Mouse (Mus musculus) right cerebral cortex, postnatal 4 days (tissue): ENCODE measurements around the gene Slc25a28.

Experiments
- DNase-seq: peaks from one replicate; pipeline ENCODE4 v3.0.0-alpha.2; 2022

Gene Slc25a28

DNA sequence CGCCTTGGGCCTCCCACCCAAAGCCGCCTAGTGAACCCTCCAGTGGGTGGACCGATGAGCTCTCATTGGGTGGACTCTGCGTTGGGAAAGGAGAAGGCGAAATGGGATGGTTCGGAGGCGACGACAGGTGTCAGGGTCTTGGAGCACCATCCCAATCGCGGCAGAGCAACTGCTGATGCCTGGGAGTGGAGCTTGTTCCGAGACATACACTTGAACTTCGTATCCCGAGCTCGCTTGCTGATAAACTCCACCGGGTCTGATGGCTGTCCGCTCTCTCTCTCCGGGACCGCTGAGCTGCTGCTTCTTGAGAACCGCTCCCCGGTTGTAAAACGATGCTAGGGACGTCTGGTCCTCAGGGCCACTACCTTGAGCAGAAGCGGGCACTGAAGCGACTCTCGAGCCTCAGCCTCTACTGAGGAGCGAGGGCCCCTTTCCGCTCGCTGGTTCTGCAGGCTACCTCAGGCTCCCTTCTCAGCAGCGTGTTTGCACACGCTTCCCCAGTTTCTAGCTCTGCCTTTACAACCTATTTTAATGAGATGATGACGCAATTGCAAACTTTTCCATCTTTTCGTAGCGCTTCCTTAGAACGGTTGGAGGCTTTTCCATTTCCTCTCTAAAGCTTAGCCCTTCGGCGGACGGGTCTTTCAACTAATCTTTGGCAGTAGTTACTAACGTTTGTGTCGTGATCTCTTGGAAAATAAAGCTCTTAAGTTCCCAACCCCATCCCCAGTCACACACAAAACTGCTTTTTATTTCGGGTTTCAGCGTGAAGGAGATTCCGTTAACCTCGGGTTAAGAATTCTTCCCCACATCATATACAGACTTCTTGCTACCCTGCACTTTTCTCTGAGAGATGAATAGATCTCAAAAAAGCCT, 1.1 kb upstream of the Slc25a28 start:
- DNase-seq, result peak; percentile 42

DNA sequence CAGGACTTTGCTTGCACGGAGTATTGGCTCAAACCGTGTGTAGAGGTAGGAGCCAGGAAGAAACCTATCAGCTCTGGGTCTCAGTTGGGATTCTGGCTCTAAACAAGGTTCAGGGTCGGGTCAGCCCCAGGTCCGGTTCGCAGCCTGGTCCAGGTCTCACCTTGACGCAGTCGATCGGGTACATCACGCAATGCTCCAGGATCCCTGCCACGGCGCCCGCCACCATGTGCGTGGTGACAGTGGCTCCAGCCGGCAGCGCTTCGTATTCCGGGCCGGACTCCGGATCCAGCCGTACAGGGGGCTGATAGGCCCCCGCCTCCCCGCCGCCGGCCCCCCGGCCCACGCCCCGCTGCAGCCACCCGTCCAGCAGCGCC, 378 bp downstream of the Slc25a28 start:
- DNase-seq, result peak; percentile 52

DNA sequence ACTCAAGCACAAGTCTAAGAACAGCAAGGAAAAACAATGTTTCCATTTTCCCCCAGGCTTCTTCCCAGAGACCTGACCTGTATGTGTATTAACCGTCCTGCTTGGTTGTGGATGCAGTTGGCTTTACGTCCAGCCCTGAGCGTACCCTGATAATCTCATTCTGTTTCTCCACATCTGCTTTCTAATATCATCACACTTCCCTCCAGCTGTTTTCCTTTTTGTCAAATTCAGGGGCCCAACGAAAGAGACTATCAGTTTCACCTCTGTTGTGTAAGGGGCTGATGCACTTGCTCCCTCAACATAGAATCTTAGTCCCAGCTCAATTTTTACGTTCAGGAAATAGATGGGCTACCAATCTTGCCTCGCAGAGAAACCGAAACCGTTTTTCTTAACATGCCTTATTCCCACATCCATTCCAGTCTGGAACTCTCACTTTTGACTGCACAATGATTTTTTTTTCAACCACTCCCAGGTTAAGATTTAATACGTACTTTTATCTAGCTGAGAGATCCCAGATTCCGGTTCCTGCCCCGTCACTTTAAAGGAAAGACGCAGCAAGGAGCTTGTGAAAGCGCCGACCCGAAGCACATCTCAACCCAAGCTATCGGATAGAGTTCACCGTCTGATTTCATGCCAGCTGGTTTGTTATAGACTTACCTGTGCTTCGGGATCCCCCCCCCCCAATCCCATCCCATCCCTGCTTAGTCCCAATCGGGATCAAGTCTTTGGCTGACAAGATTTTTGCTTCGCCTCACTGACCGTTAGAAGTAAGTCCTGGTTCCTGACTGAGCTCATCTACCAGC, 967 bp downstream of the Slc25a28 start:
- no peak for DNase-seq

DNA sequence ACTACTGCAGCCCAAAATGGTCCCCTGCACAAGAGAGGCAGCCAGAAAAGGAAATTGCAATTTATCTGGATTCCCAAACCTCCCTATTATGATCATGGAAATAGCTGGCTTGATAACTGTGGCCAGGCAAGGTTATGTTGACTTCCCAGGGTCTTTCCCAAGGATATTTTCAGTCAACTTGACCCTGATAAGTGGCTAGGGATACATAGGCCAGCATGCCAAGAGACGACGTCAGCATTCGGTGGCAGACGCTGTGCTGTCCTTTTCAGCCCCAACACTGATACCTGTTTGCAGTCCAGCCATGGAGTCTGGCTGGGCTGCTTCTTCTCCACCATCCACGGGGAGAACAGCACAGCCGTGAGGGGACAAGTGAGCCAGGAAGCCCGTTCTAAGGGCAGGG, 3.6 kb downstream of the Slc25a28 start:
- no peak for DNase-seq

DNA sequence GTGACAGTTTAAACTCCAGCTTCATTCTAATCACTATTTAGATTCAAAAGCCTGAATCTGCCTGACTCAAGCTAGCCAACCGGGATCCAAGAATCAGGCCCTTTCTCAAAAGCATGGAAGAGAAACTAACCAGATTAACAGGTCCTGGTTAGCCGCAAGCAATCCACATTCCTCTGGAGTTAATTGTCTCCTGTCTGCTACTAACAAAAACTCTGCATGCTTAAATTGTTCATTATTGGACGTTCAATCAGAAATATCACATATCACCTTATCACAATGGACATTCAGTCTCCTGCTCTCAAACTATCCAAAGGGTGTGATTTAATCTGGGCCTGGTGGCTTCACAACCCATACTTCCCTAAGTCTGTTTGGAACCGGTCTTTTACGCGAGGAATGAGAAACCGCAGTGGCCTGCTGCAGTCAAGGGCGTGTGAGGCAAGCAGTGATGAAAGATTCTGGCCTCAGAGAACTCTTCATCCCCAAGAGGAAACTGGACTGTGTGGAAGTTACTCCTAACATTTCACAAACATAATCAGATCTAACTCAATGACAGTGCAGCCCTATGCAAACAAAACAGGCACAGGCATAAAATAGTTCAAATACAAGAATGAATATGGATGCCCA, 5.4 kb downstream of the Slc25a28 start:
- no peak for DNase-seq

DNA sequence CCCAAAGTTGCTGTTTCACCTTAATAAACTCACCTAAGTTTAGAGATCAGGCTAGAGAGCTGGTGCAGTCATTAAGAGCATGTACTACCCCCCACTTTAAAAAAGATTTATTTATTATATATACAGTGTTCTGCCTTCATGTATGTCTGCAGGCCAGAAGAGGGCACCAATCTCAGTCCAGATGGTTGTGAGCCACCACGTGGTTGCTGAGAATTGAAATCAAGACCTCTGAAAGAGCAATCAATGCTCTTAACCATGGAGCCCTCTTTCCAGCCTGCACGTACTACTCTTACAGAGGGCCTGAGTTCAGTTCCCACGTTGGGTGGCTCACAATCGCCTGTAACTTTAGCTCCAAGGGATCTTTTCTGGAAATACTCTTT, 7.3 kb downstream of the Slc25a28 start:
- no peak for DNase-seq

DNA sequence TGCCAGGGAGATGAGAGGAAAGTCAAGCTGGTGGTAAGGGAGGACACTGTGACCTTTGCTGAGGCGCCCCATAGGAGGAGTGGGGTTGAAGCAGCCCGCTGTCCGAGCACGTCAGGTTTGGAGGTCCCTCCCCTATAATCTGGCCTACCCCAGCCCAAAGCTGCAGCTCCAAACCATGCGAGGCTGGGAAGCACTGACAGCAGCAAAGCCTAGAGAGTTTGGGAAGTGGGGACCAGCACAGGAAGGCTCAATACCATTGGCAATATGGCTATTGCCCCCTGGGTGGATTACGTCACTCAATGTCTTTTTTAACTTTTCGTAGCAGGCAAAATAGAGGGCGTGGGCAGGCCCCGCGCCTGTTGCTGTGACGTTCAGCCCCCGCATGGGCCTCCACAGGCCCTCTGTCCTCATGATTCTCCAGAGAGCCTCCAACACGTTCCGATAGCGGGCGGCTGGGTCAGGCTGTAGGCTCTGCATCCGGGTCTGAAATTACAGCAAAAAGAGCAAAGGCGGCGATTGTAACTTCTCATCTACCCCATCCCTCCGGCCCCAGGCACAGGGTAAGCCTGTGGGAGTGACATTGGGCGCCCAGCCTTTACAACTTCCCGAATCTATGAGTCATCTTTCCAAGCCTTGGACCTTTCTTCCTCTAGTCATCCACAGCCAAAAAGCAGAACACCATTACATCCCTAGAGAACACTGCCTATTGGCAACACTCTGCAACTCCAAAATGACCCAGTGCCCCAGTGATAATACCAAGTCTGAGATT, 7.8 kb downstream of the Slc25a28 start:
- DNase-seq, result no peak

DNA sequence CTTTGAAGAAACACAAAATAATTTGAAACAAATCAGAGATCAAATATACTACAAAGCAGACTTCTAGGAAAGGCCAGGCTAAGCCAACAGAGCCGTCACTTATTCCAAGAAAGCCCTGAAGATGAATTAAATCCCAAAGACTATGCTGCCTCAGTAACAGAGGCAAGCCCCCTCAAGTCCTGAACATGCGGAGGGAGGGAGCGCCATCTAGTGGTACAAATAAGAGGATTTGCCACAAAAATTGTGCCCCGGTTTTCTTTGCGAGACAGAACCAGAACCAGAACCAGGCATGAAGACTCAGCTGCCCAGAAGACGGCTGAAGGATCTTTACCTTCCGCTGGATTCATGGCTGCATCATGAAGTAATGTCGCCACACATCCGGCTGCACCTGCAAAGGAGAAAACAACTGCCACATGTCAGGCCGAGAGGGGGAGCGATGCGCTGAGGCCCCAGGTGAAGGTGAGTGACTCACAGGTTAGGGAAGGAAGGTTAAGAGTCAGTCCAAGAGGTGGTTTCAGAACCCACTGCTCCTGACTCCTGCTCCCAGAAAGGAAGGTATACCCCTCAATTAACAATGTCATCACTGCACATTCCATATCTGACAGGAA, 9.1 kb downstream of the Slc25a28 start:
- DNase-seq, result peak; percentile 41

DNA sequence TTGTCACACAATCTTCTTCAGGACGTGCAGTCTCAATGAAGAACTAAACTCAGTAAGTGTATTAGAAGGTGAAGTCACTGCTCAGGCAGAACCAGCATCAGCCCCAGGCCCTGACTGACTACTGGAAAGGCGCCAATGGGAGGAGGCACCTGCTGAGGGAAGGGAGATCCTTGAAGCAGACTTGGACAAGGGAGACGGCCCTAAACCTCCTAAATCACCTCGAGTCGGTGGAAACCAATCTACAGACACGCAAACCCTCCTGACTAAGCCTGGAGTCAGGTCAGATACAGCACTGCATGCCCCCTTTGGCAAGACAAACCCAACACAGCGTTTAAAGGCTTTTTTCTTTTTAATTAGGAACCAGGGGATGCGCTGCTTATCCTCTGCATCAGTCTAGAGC, 11.2 kb downstream of the Slc25a28 start:
- no peak for DNase-seq

DNA sequence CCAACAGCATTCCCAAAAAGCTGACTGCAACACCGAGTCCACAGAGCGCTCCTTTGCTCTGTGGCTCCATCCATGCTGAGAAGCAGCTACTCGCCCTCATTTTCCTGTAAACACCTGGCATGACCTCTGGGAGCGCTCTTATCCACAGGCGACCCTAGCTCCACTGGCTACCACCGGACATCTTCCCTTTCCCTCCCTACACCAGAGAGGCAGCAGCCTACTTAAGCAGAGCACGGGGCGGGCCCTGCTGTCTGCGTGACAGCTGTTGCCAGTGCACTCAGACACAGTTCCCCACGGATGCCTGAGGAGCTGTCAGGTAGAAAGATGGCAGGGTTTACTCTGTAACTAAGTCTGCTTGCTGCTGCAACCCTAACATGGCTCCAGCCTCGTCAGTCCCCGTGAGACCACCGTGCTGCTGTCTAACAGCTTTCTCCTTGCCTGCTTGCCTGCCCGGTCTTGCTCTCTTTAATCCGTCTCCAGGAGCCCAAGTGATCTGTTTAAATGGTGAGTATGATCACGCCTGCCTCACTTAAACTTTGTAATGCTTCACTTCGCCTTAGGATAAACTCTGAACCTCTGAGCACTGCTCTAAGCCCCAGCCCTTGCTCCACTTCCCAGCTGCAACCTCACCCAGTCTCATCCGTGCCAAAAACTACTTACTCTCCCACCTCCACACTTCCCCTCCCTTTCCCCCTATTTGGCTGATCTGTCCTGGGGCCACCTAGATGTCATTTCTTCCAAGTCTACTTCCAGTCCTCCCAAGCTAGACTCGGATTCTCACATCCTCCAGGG, 12.3 kb downstream of the Slc25a28 start:
- DNase-seq, result no peak

DNA sequence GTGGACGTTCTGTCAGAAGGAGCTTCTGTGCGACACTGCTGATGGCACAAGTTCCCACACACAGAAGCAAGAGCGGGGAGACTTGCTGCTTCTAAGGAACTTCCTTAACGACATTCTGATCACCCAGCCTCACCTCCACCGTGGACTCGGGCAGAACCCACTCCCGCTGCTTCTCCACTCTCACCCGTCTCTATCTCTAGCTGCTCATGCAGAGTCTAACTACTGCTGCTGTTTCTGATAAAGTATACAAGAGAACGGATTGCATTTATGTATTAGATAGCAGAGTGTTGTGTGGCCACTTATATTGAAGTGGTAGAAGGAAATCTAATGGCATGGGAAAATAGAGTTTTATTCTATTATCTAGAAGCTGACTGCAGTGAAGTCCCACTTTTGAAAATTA, 13.9 kb downstream of the Slc25a28 start:
- no peak for DNase-seq

DNA sequence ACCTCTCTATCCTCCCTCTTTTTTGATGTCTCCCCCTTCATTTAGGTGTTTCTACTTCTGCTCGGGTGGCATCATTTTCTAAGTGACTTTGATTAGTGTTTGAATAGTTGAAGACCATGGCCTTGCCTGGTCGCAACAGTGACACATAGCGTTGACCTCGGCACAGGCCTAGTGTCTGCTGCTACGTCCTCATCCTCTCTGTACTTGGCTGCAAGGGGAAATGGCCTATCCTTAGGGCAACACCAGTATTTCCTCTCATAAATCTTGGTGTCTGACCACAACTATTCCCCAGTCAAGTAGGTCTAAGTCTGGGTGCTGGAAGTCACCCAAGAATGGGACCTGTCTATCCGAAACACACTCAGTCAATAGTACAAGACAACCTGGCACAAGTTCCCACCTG, 15.0 kb downstream of the Slc25a28 start:
- DNase-seq, result no peak

DNA sequence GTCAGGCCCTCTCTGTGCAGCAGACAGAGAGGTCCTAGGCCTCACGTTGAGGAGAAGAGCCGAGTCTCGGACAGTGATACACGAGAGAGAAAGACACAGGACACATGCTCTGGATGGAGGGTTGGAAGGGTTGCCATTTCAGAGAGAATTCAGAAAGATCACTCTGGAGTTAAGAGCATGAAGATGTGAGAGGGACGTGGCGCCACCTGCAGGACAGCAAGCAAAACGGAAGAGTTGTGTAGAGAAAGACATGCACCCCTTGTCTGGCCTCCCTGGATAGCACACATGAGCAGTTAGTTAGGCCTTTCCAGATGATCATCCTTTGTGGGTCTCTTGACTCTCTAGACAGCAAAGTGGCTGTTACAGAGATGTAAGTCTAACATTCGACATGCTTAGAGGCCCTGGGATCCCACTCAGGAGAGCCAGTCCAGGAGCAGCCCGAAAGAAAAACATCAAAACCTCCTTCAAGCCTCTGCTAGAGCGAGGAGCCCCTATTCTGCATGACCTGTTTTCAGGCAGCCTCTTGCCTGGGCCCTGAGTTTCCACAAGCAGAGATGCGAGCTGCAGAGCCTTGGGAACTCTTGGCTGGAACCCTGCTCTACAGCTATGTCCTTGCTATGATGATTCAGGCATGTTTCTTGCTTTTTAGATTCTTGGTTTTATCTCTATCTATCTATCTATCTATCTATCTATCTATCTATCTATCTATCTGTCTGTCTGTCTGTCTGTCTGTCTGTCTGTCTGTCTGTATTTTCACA, 18.8 kb downstream of the Slc25a28 start:
- DNase-seq, result peak; percentile 84

DNA sequence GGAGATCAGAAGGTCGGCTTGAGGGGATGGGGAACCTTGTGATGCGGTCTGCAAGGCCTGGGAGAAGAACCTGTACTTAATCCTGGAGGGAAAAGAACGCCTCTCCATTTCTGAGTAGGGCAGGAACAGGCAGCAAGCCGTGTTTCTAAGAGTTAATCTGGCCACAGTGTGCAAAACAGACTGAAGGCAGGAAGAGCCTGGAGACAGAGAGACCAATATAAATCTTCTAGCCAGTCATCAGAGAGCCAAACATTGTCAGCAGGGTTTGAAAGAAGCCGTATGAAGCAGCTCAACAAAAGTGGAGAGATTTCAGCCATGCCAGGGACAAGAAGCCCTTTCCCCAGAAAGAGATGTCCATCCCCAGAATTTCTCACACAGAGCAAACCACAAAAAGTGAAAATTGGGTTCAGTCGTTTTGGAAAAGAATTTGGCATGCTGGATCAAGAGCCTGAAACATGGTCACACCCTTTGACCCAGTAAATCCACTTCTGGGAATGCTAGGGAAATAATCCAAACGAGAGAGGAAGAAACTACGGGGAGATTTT, 23.4 kb downstream of the Slc25a28 start:
- no peak for DNase-seq

DNA sequence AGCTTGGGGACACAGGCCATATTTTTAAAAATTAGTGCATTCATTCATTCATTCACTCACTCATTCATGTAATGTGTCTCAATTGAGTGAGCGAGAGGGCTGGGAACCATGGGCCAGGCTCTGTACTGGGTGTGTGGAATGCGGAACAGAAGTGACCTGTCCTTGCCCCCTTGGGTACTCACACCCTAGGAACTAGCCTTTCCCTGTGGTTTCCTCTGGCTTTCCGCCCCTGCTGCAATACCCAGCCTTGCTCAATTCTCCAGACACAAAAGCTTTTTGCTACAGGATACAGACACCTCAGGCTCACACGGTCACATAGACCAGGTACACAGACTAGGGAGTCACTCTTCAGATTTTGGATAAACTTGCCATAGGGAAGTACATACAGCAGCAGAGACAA, 26.3 kb downstream of the Slc25a28 start:
- DNase-seq, result no peak

DNA sequence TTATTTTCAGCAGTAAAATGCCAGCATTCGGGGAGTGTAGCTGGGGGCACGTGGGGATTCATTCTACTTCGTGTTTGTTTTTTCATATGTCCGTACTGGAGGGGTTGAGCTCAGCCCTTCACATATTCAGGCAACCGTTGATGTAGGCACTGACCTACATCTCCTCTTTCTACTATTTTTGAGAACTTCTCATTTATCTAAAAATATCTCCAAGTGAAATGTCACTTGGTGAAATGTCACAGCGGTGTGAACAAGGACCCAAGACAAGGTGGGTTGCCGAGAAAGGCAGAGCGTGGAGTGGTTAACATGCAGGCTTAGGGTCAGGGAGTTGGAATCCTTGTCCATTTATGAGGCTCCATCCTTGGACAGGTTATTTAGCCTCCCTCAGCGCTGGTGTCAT, 27.4 kb downstream of the Slc25a28 start:
- no peak for DNase-seq

DNA sequence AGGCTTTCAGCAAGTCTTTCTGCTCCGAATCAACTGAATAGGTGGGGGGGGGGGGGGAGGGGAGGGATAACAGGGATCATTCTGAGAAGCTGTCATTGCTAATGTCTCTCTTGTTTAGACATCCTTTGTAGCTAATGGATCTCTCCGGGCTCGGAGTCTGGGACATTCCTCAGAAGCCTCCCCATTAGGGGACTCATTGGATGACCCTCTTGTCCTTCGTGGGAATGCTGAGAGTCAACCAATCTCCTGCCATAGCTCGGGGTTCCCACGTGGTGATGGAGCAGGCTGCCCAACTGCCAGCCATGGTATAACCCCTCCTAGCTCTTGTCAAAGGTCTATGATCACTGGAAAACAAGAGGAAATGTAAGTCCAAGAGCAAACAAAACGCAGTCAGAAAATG, 27.8 kb downstream of the Slc25a28 start:
- DNase-seq, result no peak

DNA sequence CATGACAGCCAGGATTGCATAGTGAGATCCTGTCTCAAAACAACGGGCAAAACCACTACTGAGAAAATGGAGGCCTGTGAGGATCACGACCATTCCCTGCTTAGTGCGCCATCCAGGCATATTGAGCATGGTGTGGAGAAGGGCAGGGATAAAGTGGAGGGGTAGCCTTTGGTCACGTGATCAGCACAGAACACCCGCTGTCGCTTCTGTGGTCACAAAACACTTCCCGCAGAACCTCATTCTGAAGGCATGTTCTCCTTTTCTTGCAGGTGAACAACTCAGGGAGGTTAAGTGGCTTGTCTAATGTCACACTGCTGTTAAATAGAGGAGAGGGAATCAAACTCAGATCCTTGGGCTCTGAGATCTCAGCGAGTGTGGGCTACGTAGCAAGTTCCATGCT, 29.2 kb downstream of the Slc25a28 start:
- DNase-seq, result no peak

DNA sequence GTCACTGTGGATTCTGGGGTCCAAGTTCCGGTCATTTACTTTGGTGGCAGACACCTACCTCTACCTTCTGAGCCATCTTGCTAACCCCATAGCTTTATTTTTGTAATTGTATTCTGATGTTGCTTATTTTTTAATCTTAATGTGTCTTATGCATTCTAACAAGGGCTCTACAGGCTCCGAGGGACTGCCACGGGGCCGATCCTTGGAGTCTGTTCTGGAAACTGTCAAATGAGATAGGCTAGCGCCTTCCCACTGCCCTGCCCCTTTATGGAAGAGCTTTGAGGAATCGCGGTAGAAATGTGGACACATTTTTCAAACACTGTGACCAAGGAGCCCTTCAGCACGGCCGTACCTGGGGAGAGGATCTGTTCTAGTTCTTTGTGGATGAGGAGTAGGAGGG, 31.8 kb downstream of the Slc25a28 start:
- DNase-seq, result no peak

DNA sequence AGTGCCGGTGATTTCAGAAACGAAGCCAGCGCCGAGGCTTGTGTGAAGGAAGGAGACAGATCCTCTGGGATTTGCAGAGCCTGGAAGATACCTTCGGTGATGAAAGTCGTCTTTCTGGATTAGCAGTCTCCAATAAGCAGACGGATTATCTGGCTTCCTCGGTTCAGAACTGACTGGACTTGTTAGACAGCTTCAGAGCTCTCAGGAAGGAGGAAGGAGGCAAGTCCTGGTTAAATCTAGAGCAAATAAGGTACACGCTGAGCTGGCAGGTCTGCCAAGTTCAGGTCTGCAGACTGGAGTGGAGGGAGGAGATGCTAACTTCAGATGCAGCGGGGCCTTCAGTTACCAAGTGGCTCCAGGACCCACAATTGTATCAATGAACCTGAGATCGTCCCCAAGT, 32.8 kb downstream of the Slc25a28 start:
- no peak for DNase-seq
